Mouse (Mus musculus): ENCODE measurements around the gene Ano9.

DNA sequence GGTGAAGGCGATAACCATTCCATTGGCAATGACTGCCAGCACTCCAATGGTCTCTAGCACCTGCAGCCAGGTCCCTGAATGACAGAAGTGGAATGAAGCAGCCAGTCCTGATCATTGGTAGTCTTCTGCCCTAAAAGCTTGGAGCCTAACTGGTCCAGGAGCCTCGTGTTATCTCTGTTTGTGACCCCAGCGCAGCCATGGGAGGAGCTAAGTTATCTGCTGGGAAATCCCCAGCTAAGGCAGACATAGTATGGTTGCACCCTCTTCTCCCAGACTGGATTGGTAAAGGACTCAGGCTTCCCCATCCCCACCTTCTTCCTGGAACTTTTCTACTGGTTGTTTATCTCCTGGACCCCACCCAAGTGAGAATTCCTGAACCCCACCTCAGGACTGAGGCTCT lies 14.4 kb downstream of the Ano9 start:
- TF ChIP-seq EP300 (IDR thresholded peaks at IDR 0.05; ENCODE audit: insufficient read depth, low read depth, low read length) (no peak), POLR2A (IDR thresholded peaks at IDR 0.05; ENCODE audit: insufficient read depth, low read length) (no peak), CTCF (IDR thresholded peaks at IDR 0.05; ENCODE audit: low read depth, low read length) (no peak)

All from ES-Bruce4 (cell line).